Mouse (Mus musculus) heart, embryonic 13.5 days (tissue): ENCODE data around the gene Cers4. TPM values are rescaled to one million over a fixed set of nuclear protein-coding genes. Genes with fewer than 3 reads are reported as not detected.

Experiments
- ATAC-seq: fragments of 200-750 bp; cut with Nextera tagmentation; 2 replicates; pipeline ENCODE4 v1.8.0; 2017; ENCODE audit warnings: moderate TSS enrichment; ENCODE audit not compliant: insufficient number of reproducible peaks, low FRiP score, low TSS enrichment; ENCODE audit errors: extremely low read depth
- H3K27ac ChIP-seq: fragments of 300-500 bp; sonication (generic); replicated peaks from 2 replicates; pipeline ENCODE4 v1.5.1; 2015; ENCODE audit warnings: moderate library complexity, mild to moderate bottlenecking, inconsistent platforms
- H3K27me3 ChIP-seq: fragments of 300-500 bp; sonication (generic); replicated peaks from 2 replicates; pipeline ENCODE4 v1.6.1; 2015; ENCODE audit warnings: mild to moderate bottlenecking, inconsistent platforms
- H3K36me3 ChIP-seq: fragments of 300-500 bp; sonication (generic); 2 replicates; pipeline ENCODE4 v1.6.1; 2015; ENCODE audit warnings: mild to moderate bottlenecking, inconsistent platforms
- H3K4me1 ChIP-seq: fragments of 300-500 bp; sonication (generic); 2 replicates; pipeline ENCODE4 v1.6.1; 2015; ENCODE audit warnings: inconsistent platforms
- H3K4me2 ChIP-seq: fragments of 300-500 bp; sonication (generic); 2 replicates; pipeline ENCODE4 v1.6.1; 2015; ENCODE audit warnings: inconsistent platforms, mild to moderate bottlenecking, moderate library complexity
- H3K4me3 ChIP-seq: fragments of 300-500 bp; sonication (generic); 2 replicates; pipeline ENCODE4 v1.5.1; 2015; ENCODE audit warnings: moderate library complexity, mild to moderate bottlenecking, inconsistent platforms
- H3K9ac ChIP-seq: fragments of 300-500 bp; sonication (generic); 2 replicates; pipeline ENCODE4 v1.6.1; 2015; ENCODE audit warnings: inconsistent platforms, mild to moderate bottlenecking, moderate library complexity
- H3K9me3 ChIP-seq: fragments of 300-500 bp; sonication (generic); 2 replicates; pipeline ENCODE4 v1.6.1; 2016; ENCODE audit warnings: inconsistent platforms
- WGBS: fragments of 180-500 bp; shearing (Covaris S2); methylation state at CpG from one replicate; pipeline ENCODE4 v1.1.7; 2015; ENCODE audit warnings: mixed read lengths; 5-methylcytosine and 5-hydroxymethylcytosine counted together
- polyA plus RNA-seq: library from polyadenylated mRNA; unstranded; fragments of >200 nt; fragmentation: Nextera tagmentation; extraction: Ambion mirVana; gene quantifications from 2 replicates; pipeline ENCODE4 v1.2.1, GENCODE M21; 2015

The Cers4 gene
- 37.3 and 39.9 TPM in 2 replicates for polyA plus RNA-seq

DNA sequence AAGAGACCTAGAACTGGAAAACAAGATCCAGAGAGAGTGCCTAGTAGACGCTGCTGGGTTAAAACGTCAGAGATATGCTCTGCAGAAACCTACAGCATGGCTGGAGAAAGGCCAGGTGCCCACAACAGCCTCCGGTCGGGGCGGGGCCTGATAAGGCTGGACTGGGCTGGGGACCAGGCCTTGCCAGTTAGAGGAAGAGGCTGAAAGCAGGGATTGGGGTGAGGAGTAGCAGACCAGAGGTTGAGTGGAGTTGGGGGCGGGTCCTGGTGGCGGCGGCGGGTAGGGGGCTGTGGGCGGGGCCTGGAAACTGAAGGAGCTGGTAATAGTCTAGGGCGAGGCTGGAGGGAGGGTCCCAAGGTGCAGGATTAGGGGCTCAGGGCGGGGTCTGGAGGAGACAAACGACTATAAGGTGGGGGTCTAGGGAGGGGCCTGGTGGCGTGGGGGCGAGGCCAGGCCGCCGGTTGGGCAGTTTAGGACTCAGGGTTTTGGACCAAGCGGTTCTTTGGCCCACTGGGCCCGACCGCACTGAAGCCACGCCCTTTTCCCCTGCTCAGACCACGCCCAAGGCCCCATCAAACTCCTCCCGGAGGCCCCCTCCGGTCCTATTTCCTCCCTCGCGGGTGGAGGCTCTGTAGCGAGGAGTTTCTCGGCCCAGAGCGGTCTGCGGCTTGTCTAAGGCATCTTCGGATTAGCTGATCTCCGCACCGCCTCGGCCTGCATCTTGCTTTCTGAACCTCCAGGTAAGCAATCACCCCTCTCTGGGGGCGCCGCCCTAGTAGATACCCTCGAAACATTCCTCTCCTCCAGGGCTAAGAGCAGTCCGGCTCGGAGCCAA, at the start of gene Cers4:
TSS of gene Cers4 (plus strand) at position 176 of the 835 bp plus-strand sequence.
- Histone ChIP-seq H3K9me3 (no peaks in the 10 kb centered on the region), H3K27me3 (no peaks in the 10 kb centered on the region), H3K4me3 (peak within 1 kb of the TSS; percentile 70), H3K9ac (peak within 1 kb of the TSS; percentile 84), H3K4me1 (peaks cover 45% of the 10 kb centered on the region), H3K27ac (peak within 1 kb of the TSS; percentile 90), H3K36me3 (peaks cover 12% of the 10 kb centered on the region; the same call in 1 of the 2 replicates), H3K4me2 (peak within 1 kb of the TSS; percentile 75)
- under 1% methylated on average over 36 of the region's 39 CpGs for WGBS
- peak; percentile 80 for ATAC-seq

- H3K27me3 ChIP-seq, result no peaks in the 10 kb centered on the region
- H3K27ac ChIP-seq, result no peak overlapping the region
- no peaks in the 10 kb centered on the region for H3K9me3 ChIP-seq
- no peaks in the 10 kb centered on the region for H3K36me3 ChIP-seq
- H3K4me2 ChIP-seq, result no peak overlapping the region
- no peaks in the 10 kb centered on the region for H3K4me1 ChIP-seq
- no peak overlapping the region for H3K9ac ChIP-seq
- no peak for ATAC-seq
- H3K4me3 ChIP-seq, result no peak overlapping the region
- 72% methylated on average over 2 of the region's 2 CpGs for WGBS
Observed at GRCm38 (mm10) chr8:4458165-4458564, 34.7 kb upstream of the Cers4 start.

GRCm38 (mm10) chr8:4463061-4463460, 29.8 kb upstream of the Cers4 start:
- WGBS, result 77% methylated on average over 2 of the region's 2 CpGs
- H3K9ac ChIP-seq, result no peak overlapping the region
- H3K27me3 ChIP-seq, result no peaks in the 10 kb centered on the region
- H3K4me1 ChIP-seq, result no peaks in the 10 kb centered on the region
- H3K4me2 ChIP-seq, result no peak overlapping the region
- no peaks in the 10 kb centered on the region for H3K9me3 ChIP-seq
- no peak for ATAC-seq
- no peak overlapping the region for H3K27ac ChIP-seq
- no peak overlapping the region for H3K4me3 ChIP-seq
- no peaks in the 10 kb centered on the region for H3K36me3 ChIP-seq

DNA sequence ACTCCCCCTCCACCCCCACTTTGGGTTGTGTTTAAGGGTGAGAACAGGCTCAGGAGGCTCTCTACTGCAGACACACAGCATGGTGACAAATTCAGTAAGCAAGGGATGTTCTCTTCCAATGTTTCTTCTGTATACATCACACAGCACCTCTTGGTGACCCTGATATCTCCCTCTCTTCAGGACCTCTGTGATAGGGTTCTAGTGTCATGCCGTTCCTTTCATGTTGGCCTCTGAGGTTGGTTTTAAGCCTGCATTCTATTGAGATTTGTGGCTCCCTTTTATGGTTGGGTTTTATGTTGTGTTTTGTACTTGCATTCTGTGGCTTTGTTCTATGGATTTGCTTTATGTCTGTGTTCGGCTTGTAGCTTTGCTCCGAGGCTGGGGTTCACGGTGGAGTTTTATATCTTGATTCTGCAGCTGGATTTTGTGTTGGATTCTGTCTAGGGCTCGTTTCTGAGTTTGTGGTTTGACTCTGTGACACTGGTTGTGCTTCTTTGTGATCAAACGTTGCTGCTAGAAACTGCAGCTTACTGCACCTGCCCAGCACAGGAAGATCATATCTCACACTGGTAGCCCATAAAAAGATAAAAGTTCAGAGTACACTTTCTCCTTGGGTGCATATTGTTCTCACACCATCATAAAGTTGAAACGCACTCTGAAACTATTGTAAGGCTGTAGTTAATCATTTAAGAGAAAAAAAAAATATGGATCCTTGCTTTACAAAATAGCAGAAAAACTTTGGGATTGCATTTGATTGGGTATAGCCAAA, 18.2 kb upstream of the Cers4 start:
- no peak overlapping the region for H3K9ac ChIP-seq
- ATAC-seq, result no peak

DNA sequence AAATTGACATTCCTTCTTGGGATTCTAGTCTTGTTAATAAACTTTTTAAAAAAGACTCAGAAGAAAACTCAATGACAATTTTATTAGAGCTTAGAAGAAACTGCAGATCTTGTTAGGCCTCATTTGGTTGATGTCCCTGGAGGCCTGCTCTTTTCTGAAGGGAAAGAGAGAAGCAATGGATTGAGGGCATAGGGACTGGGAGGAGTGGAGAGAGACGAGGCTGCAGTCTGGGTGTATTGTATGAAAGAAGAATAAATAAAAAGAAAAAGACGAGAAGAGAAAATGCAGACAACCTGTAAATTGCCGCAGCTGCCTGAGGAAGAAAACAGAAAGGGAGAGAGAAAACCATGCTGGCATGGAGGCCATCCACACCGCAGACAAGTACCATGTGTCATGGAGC, 11.7 kb upstream of the Cers4 start:
- Histone ChIP-seq H3K9ac (no peak overlapping the region), H3K4me1 (no peaks in the 10 kb centered on the region), H3K27me3 (no peaks in the 10 kb centered on the region), H3K4me3 (no peak overlapping the region), H3K27ac (no peak overlapping the region), H3K36me3 (no peaks in the 10 kb centered on the region), H3K4me2 (no peak overlapping the region), H3K9me3 (no peaks in the 10 kb centered on the region)
- WGBS, result 80% methylated on average over 4 of the region's 4 CpGs
- no peak for ATAC-seq

More for the DNA sequence above, 18.2 kb upstream of the Cers4 start:
- Histone ChIP-seq H3K9me3 (no peaks in the 10 kb centered on the region), H3K27me3 (no peaks in the 10 kb centered on the region), H3K4me1 (no peaks in the 10 kb centered on the region), H3K27ac (no peak overlapping the region), H3K4me2 (no peak overlapping the region), H3K4me3 (no peak overlapping the region), H3K36me3 (no peaks in the 10 kb centered on the region)
- WGBS, result 72% methylated on average over 7 of the region's 7 CpGs

- Histone ChIP-seq H3K27me3 (no peaks in the 10 kb centered on the region), H3K9me3 (no peaks in the 10 kb centered on the region), H3K9ac (no peak overlapping the region), H3K4me3 (no peak overlapping the region), H3K4me1 (no peaks in the 10 kb centered on the region), H3K36me3 (no peaks in the 10 kb centered on the region), H3K27ac (no peak overlapping the region), H3K4me2 (no peak overlapping the region)
- WGBS, result 67% methylated on average over 4 of the region's 4 CpGs
- ATAC-seq, result no peak
Observed at GRCm38 (mm10) chr8:4481586-4481985, 11.2 kb upstream of the Cers4 start.

- Histone ChIP-seq H3K36me3 (no peaks in the 10 kb centered on the region), H3K9ac (no peak overlapping the region), H3K27ac (no peak overlapping the region), H3K9me3 (no peaks in the 10 kb centered on the region), H3K4me2 (no peak overlapping the region), H3K27me3 (no peaks in the 10 kb centered on the region), H3K4me1 (no peaks in the 10 kb centered on the region), H3K4me3 (no peak overlapping the region)
- no peak for ATAC-seq
- WGBS, result 75% methylated on average over 4 of the region's 4 CpGs
Observed at GRCm38 (mm10) chr8:4482501-4482900, 10.3 kb upstream of the Cers4 start.

DNA sequence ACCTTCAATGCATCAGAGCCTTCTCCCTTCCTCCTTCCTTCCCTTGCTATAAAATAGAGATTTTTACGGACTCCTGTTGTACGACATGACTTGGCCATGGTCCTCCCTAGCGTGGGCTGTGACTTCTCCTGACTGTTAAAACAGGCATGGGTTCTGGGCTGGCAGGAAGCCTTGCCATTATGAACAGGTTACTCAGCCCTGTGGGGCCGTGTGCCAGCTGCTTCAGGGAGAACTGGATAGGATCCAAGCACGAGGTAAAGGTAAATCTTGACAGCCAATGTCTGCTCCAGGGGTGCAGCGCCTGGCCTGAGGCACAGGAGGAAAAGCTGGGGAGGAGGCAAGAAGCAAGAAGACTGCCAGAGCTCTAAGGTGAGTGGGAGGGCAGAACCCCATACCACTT, 9.5 kb upstream of the Cers4 start:
- no peak overlapping the region for H3K4me2 ChIP-seq
- no peaks in the 10 kb centered on the region for H3K27me3 ChIP-seq
- H3K9ac ChIP-seq, result no peak overlapping the region
- H3K4me3 ChIP-seq, result no peak overlapping the region
- no peaks in the 10 kb centered on the region for H3K4me1 ChIP-seq
- WGBS, result 65% methylated on average over 6 of the region's 6 CpGs
- no peak overlapping the region for H3K27ac ChIP-seq
- H3K9me3 ChIP-seq, result no peaks in the 10 kb centered on the region
- ATAC-seq, result no peak
- no peaks in the 10 kb centered on the region for H3K36me3 ChIP-seq

- H3K36me3 ChIP-seq, result peaks cover 19% of the 10 kb centered on the region
- peak overlapping the region; percentile 75 for H3K4me2 ChIP-seq
- peak overlapping the region; percentile 84 for H3K9ac ChIP-seq
- no peaks in the 10 kb centered on the region for H3K27me3 ChIP-seq
- peaks cover 45% of the 10 kb centered on the region for H3K4me1 ChIP-seq
- peak overlapping the region; percentile 70 for H3K4me3 ChIP-seq
- H3K9me3 ChIP-seq, result no peaks in the 10 kb centered on the region
- H3K27ac ChIP-seq, result peak overlapping the region; percentile 90
- WGBS, result 9% methylated on average over 21 of the region's 21 CpGs
- no peak; the same call in 1 of the 2 replicates for ATAC-seq
Observed at GRCm38 (mm10) chr8:4493686-4494440, 1.0 kb downstream of the Cers4 start.

- no peaks in the 10 kb centered on the region for H3K9me3 ChIP-seq
- H3K36me3 ChIP-seq, result peaks cover 27% of the 10 kb centered on the region
- H3K4me2 ChIP-seq, result peak overlapping the region; percentile 10
- 0 out of 2 replicates have a peak overlapping the region, but pooled peaks have one; percentile 30 for H3K27ac ChIP-seq
- H3K27me3 ChIP-seq, result no peaks in the 10 kb centered on the region
- 61% methylated on average over 6 of the region's 6 CpGs for WGBS
- ATAC-seq, result no peak
- H3K9ac ChIP-seq, result no peak overlapping the region
- peaks cover 61% of the 10 kb centered on the region for H3K4me1 ChIP-seq
- no peak overlapping the region for H3K4me3 ChIP-seq
Observed at GRCm38 (mm10) chr8:4495976-4496375, 3.1 kb downstream of the Cers4 start.

DNA sequence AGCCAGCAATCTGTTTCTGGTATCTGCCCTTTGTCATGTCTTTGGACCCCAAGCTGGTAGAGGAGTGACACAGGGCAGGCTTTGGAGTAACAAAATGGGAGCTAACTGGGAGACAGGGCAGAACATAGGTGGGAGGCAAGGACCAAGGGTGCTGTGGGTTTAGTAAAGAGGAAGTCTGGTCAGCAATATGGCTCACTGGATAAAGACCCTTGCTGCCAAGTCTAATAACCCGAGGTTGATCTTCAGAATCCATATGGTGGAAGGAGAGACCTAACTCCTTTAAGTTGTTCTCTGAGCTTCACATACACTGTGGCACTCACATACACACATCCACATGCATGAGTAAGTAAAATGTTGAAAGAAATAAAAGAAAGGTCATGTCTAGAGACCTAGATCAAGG, 4.8 kb downstream of the Cers4 start:
- H3K9me3 ChIP-seq, result no peaks in the 10 kb centered on the region
- H3K36me3 ChIP-seq, result peaks cover 43% of the 10 kb centered on the region
- peaks cover 57% of the 10 kb centered on the region for H3K4me1 ChIP-seq
- WGBS, result 81% methylated on average over 1 of the region's 1 CpGs
- H3K4me2 ChIP-seq, result no peak overlapping the region
- no peak overlapping the region for H3K4me3 ChIP-seq
- no peak overlapping the region for H3K9ac ChIP-seq
- H3K27me3 ChIP-seq, result no peaks in the 10 kb centered on the region
- no peak overlapping the region for H3K27ac ChIP-seq
- ATAC-seq, result no peak
